Mouse (Mus musculus) embryonic facial prominence, embryonic 14.5 days (tissue): ENCODE data around the gene Cyfip1. TPM values are rescaled to one million over a fixed set of nuclear protein-coding genes. Genes with fewer than 3 reads are reported as not detected.
"Not testable (repeated sequence)": the region's sequence is repeated elsewhere in the genome, so short reads cannot be mapped to it uniquely, and the experiment has no call there.

ENCODE experiments used
- ATAC-seq: fragments of 200-750 bp; cut with Nextera tagmentation; 2 replicates; pipeline ENCODE4 v1.8.0; 2017; ENCODE audit warnings: low read depth, moderate number of reproducible peaks, moderate TSS enrichment
- DNase-seq: peaks from one replicate; pipeline ENCODE4 v3.0.0-alpha.2; 2015; ENCODE audit warnings: low spot score
- H3K27ac ChIP-seq: fragments of 300-500 bp; sonication (generic); replicated peaks from 2 replicates; pipeline ENCODE4 v1.5.1; 2014; ENCODE audit warnings: low read depth, mild to moderate bottlenecking, low read length, moderate library complexity
- H3K27me3 ChIP-seq: fragments of 300-500 bp; sonication (generic); replicated peaks from 2 replicates; pipeline ENCODE4 v1.6.1; 2014; ENCODE audit warnings: low read length; ENCODE audit not compliant: control insufficient read depth, insufficient read depth
- H3K36me3 ChIP-seq: fragments of 300-500 bp; sonication (generic); 2 replicates; pipeline ENCODE4 v1.6.1; 2014; ENCODE audit warnings: low read length, mixed read lengths; ENCODE audit not compliant: control insufficient read depth, insufficient read depth
- H3K4me1 ChIP-seq: fragments of 300-500 bp; sonication (generic); 2 replicates; pipeline ENCODE4 v1.6.1; 2014; ENCODE audit warnings: antibody characterized with exemption, low read length; ENCODE audit not compliant: control insufficient read depth, insufficient read depth
- H3K4me2 ChIP-seq: fragments of 300-500 bp; sonication (generic); 2 replicates; pipeline ENCODE4 v1.6.1; 2014; ENCODE audit warnings: low read depth, mild to moderate bottlenecking, low read length, moderate library complexity, mixed read lengths
- H3K4me3 ChIP-seq: fragments of 300-500 bp; sonication (generic); 2 replicates; pipeline ENCODE4 v1.5.1; 2014; ENCODE audit warnings: low read depth, mild to moderate bottlenecking, low read length
- H3K9ac ChIP-seq: fragments of 300-500 bp; sonication (generic); 2 replicates; pipeline ENCODE4 v1.6.1; 2014; ENCODE audit warnings: low read depth, mild to moderate bottlenecking, low read length, moderate library complexity, mixed read lengths
- H3K9me3 ChIP-seq: fragments of 300-500 bp; sonication (generic); 2 replicates; pipeline ENCODE4 v1.6.1; 2016; ENCODE audit warnings: low read length; ENCODE audit not compliant: control insufficient read depth
- WGBS: fragments of 180-500 bp; shearing (Covaris S2); extraction: QIAGEN DNeasy Blood & Tissue Kit; methylation state at CpG from one replicate; pipeline ENCODE4 v1.1.7; 2014; 5-methylcytosine and 5-hydroxymethylcytosine counted together
- polyA plus RNA-seq: library from polyadenylated mRNA; unstranded; fragments of >200 nt; fragmentation: Nextera tagmentation; extraction: Ambion mirVana; gene quantifications from 2 replicates; pipeline ENCODE4 v1.2.1, GENCODE M21; 2014

Cyfip1 gene
- polyA plus RNA-seq, 1 experiment from 2014 or later: 103 TPM

DNA sequence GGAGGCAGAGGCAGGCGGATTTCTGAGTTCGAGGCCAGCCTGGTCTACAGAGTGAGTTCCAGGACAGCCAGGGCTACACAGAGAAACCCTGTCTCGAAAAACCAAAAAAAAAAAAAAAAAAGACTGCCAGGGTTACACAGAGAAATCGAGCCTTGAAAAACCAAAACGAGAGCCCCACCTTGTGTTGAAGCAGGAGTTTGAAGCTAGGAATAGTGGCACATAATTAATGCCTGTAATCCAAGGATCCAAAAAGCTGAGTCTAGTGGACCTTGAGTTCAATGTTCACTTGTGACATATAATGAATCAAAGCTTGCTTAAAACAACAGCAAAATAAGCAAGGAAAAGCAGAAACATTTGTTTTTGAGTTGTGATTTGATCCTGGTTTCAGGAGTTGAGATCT, 62.2 kb downstream of the Cyfip1 start:
- Histone ChIP-seq H3K4me2 (no peak overlapping the region), H3K36me3 (peaks cover 90% of the 10 kb centered on the region), H3K4me3 (no peak overlapping the region), H3K9ac (no peak overlapping the region), H3K27me3 (no peaks in the 10 kb centered on the region), H3K9me3 (no peaks in the 10 kb centered on the region), H3K27ac (no peak overlapping the region), H3K4me1 (no peaks in the 10 kb centered on the region)
- ATAC-seq (no peak), DNase-seq (no peak)
- 81% methylated on average over 5 of the region's 5 CpGs for WGBS

GRCm38 (mm10) chr7:55905449-55905848, 63.9 kb downstream of the Cyfip1 start:
- ATAC-seq (no peak), DNase-seq (no peak)
- Histone ChIP-seq H3K4me2 (no peak overlapping the region), H3K4me3 (no peak overlapping the region), H3K27me3 (no peaks in the 10 kb centered on the region), H3K27ac (no peak overlapping the region), H3K4me1 (no peaks in the 10 kb centered on the region), H3K9ac (no peak overlapping the region), H3K9me3 (no peaks in the 10 kb centered on the region), H3K36me3 (peaks cover 89% of the 10 kb centered on the region)
- WGBS: 83% methylated on average over 2 of the region's 2 CpGs

GRCm38 (mm10) chr7:55909519-55909918, 68.0 kb downstream of the Cyfip1 start:
- no peak for ATAC-seq
- no peak overlapping the region for H3K4me2 ChIP-seq
- no peaks in the 10 kb centered on the region for H3K9me3 ChIP-seq
- H3K4me1 ChIP-seq: no peaks in the 10 kb centered on the region
- peaks cover 92% of the 10 kb centered on the region for H3K36me3 ChIP-seq
- H3K9ac ChIP-seq: no peak overlapping the region
- WGBS: 92% methylated on average over 1 of the region's 1 CpGs
- H3K27me3 ChIP-seq: no peaks in the 10 kb centered on the region
- no peak for DNase-seq
- H3K27ac ChIP-seq: no peak overlapping the region
- H3K4me3 ChIP-seq: no peak overlapping the region

GRCm38 (mm10) chr7:55910356-55910755, 68.8 kb downstream of the Cyfip1 start:
- Histone ChIP-seq H3K9ac (no peak overlapping the region), H3K4me2 (no peak overlapping the region), H3K36me3 (peaks cover 92% of the 10 kb centered on the region), H3K27ac (no peak overlapping the region), H3K27me3 (no peaks in the 10 kb centered on the region), H3K4me1 (no peaks in the 10 kb centered on the region), H3K9me3 (no peaks in the 10 kb centered on the region), H3K4me3 (no peak overlapping the region)
- ATAC-seq (no peak), DNase-seq (no peak)
- WGBS: 94% methylated on average over 2 of the region's 2 CpGs

DNA sequence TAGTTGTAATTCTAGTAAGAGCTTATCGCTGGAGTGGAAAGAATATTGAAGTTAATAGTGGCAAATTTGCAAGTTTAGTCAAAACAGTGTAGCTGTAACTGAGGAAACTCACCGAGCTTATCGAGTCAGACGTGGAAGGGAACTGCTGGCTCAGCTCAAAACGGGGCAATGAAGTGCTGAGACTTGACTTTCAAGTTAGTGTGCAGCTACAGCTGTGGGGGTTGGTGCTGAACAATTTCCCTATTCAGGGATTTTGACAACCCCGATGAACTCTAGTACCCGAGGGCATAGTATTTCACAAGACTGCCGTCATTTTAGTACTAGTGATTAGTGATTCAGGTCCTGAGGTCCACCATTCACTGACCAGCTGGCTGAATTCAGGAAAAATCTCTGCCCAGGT, 69.8 kb downstream of the Cyfip1 start:
- DNase-seq: peak; percentile 30
- H3K36me3 ChIP-seq: peaks cover 92% of the 10 kb centered on the region

DNA sequence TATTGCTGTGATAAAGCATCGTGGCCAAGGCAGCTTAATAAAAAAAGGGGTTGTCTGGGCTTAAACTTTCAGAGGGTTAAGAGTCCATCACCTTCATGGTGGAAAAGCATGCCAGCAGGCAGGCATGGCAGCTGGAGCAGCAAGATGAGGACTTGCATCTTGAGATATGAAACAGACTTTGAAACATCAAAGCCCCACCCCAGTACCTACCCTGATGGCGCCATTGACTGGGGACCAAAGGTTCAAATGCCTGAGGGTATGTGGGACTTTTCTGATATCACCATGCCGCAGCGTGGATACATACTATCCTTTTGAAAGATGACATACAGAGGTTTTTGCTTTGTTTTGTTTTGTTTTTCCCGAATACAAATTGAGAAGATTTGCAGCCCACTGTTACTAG, 70.6 kb downstream of the Cyfip1 start:
- no peaks in the 10 kb centered on the region for H3K27me3 ChIP-seq
- DNase-seq (no peak), ATAC-seq (no peak)
- no peak overlapping the region for H3K4me3 ChIP-seq
- H3K4me2 ChIP-seq: no peak overlapping the region
- H3K9ac ChIP-seq: no peak overlapping the region
- H3K36me3 ChIP-seq: peaks cover 92% of the 10 kb centered on the region
- no peak overlapping the region for H3K27ac ChIP-seq
- WGBS: 95% methylated on average over 5 of the region's 5 CpGs
- H3K9me3 ChIP-seq: no peaks in the 10 kb centered on the region
- H3K4me1 ChIP-seq: no peaks in the 10 kb centered on the region

More for the DNA sequence above, 69.8 kb downstream of the Cyfip1 start:
- no peaks in the 10 kb centered on the region for H3K27me3 ChIP-seq
- no peak overlapping the region for H3K4me3 ChIP-seq
- H3K9ac ChIP-seq: no peak overlapping the region
- no peak overlapping the region for H3K4me2 ChIP-seq
- WGBS: 58% methylated on average over 8 of the region's 8 CpGs
- no peaks in the 10 kb centered on the region for H3K4me1 ChIP-seq
- no peaks in the 10 kb centered on the region for H3K9me3 ChIP-seq
- no peak for ATAC-seq
- no peak overlapping the region for H3K27ac ChIP-seq

GRCm38 (mm10) chr7:55918365-55918764, 76.8 kb downstream of the Cyfip1 start:
- H3K27ac ChIP-seq, DNase-seq, ATAC-seq, H3K4me3 ChIP-seq, H3K9me3 ChIP-seq, H3K4me1 ChIP-seq, H3K27me3 ChIP-seq, H3K9ac ChIP-seq, H3K4me2 ChIP-seq: not testable (repeated sequence)
- H3K36me3 ChIP-seq: peaks cover 98% of the 10 kb centered on the region
- 95% methylated on average over 11 of the region's 11 CpGs for WGBS

GRCm38 (mm10) chr7:55927262-55927661, 85.7 kb downstream of the Cyfip1 start:
- 91% methylated on average over 4 of the region's 4 CpGs for WGBS
- Histone ChIP-seq H3K9me3 (no peaks in the 10 kb centered on the region), H3K36me3 (peaks cover 88% of the 10 kb centered on the region), H3K4me1 (no peaks in the 10 kb centered on the region), H3K4me3 (no peak overlapping the region), H3K4me2 (no peak overlapping the region), H3K9ac (no peak overlapping the region), H3K27me3 (no peaks in the 10 kb centered on the region), H3K27ac (no peak overlapping the region)
- DNase-seq (no peak), ATAC-seq (no peak)

DNA sequence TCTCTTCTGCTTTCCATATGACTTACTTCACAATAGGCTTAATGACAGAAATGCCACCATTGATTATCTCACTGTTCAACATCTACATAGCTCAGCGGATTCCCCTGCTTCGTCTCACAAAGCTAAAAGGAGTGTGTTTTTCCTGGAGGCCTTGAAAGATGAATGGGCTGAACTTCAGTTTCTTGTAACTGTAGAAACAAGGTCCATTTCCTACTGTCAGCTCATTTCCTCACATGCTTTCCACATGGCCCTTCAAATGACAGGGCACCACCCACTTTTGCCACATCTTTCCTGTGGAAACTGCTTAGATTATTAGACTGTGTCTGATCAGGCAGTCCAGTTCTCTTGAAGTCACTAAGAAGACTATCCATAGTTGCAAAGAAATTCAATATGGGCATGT, 87.1 kb downstream of the Cyfip1 start:
- no peaks in the 10 kb centered on the region for H3K27me3 ChIP-seq
- ATAC-seq: no peak
- no peak overlapping the region for H3K27ac ChIP-seq
- no peak overlapping the region for H3K4me3 ChIP-seq
- H3K36me3 ChIP-seq: peaks cover 74% of the 10 kb centered on the region
- no peaks in the 10 kb centered on the region for H3K4me1 ChIP-seq
- no peak overlapping the region for H3K4me2 ChIP-seq
- no peak for DNase-seq
- H3K9ac ChIP-seq: no peak overlapping the region
- WGBS: 80% methylated on average over 2 of the region's 2 CpGs
- no peaks in the 10 kb centered on the region for H3K9me3 ChIP-seq
